Mouse (Mus musculus): ENCODE results near the gene Mob3c. TPM values are rescaled to one million over a fixed set of nuclear protein-coding genes. Genes with fewer than 3 reads are reported as not detected.

Mob3c gene
- polyA plus RNA-seq, 1 experiment from 2014 or later: 12.4 TPM

Other genes with a start within 250 kb of the Mob3c start
- not detected in 2 replicates for gene Cyp4a32, start 227.1 kb upstream of the Mob3c start, polyA plus RNA-seq (2015; fragmentation: Nextera tagmentation; extraction: Ambion mirVana)
- gene Cyp4b1, start 180.4 kb upstream of the Mob3c start, polyA plus RNA-seq (2015; fragmentation: Nextera tagmentation; extraction: Ambion mirVana): 2.0 and 2.6 TPM in 2 replicates
- gene Efcab14, start 90.3 kb upstream of the Mob3c start, polyA plus RNA-seq (2015; fragmentation: Nextera tagmentation; extraction: Ambion mirVana): 31.2 and 32.0 TPM in 2 replicates
- gene Tex38, start 47.1 kb upstream of the Mob3c start, polyA plus RNA-seq (2015; fragmentation: Nextera tagmentation; extraction: Ambion mirVana): 0.21 and 0.30 TPM in 2 replicates
- gene Atpaf1, start 43.3 kb upstream of the Mob3c start, polyA plus RNA-seq (2015; fragmentation: Nextera tagmentation; extraction: Ambion mirVana): 62.4 and 63.5 TPM in 2 replicates
- 26.9 and 36.8 TPM in 2 replicates for gene Mknk1, start 11.1 kb downstream of the Mob3c start, polyA plus RNA-seq (2015; fragmentation: Nextera tagmentation; extraction: Ambion mirVana)
- not detected in 2 replicates for gene Kncn, start 56.3 kb downstream of the Mob3c start, polyA plus RNA-seq (2015; fragmentation: Nextera tagmentation; extraction: Ambion mirVana)
- gene 6430628N08Rik, start 62.6 kb downstream of the Mob3c start, polyA plus RNA-seq (2015; fragmentation: Nextera tagmentation; extraction: Ambion mirVana): not detected in 2 replicates
- gene Dmbx1, start 111.8 kb downstream of the Mob3c start, polyA plus RNA-seq (2015; fragmentation: Nextera tagmentation; extraction: Ambion mirVana): not detected in 2 replicates
- gene Faah, start 189.8 kb downstream of the Mob3c start, polyA plus RNA-seq (2015; fragmentation: Nextera tagmentation; extraction: Ambion mirVana): 48.2 and 57.6 TPM in 2 replicates
- 30.1 and 31.0 TPM in 2 replicates for gene Nsun4, start 225.8 kb downstream of the Mob3c start, polyA plus RNA-seq (2015; fragmentation: Nextera tagmentation; extraction: Ambion mirVana)
- 636 and 732 TPM in 2 replicates for gene Uqcrh, start 247.0 kb downstream of the Mob3c start, polyA plus RNA-seq (2015; fragmentation: Nextera tagmentation; extraction: Ambion mirVana)
- gene Lrrc41, start 247.2 kb downstream of the Mob3c start, polyA plus RNA-seq (2015; fragmentation: Nextera tagmentation; extraction: Ambion mirVana): 70.9 and 71.6 TPM in 2 replicates